23 mouse cellular contexts compared by ENCODE assay signal in the genomic region with DNA sequence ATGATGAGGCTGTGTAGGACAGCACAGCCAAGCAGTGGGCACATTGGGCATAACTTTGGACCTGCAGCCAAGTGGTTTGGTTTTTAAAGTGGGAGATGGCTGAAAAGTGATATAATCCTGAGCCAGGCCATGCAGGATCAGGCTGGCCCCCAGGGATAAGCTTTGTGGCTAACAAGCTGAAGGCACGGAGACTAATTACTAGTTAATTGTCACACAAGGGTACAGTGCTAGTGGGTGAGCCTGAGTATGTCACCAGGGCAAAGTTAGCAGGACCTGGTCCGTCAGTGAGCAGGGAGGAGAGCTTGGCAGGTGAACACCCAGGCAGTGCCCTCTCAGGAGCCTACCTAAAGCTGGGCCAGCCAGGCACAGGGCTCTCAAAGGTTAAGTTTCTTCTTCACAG.
"Had no signal": no experiment of that assay in that cellular context is flagged by ENCODE, and none has a peak within 500 bp of the region (broad histone marks: within the 10 kb centered on the region; RNA-seq: fewer than 3 reads in every experiment).

No protein-coding gene starts in this region.

- H3K36me3 ChIP-seq: heart, embryonic 10.5 days; heart, embryonic 12.5 days; hindbrain, embryonic 10.5 days; hindbrain, embryonic 12.5 days; intestine, embryonic 15.5 days; limb, embryonic 10.5 days; limb, embryonic 12.5 days had no signal

- ATAC-seq: hindbrain, embryonic 16.5 days; inflammation-experienced regulatory T-cells, adult 6 months; intestine, embryonic 15.5 days; intestine, postnatal 0 days had no signal

- H3K9me3 ChIP-seq: heart, embryonic 10.5 days; heart, embryonic 12.5 days; hindbrain, embryonic 10.5 days; hindbrain, embryonic 12.5 days; intestine, embryonic 15.5 days; limb, embryonic 10.5 days; limb, embryonic 12.5 days had no signal

- H3K27me3 ChIP-seq: heart, embryonic 12.5 days; hindbrain, embryonic 12.5 days; intestine, embryonic 15.5 days; limb, embryonic 12.5 days had no signal

- H3K27ac ChIP-seq: gastrocnemius, adult 2 months; heart, adult 2 months; heart, embryonic 10.5 days; hindbrain, embryonic 10.5 days; hindbrain, embryonic 12.5 days; hindbrain, embryonic 14.5 days; intestine, embryonic 15.5 days; layer of hippocampus, adult 2 months; left cerebral cortex, adult 2 months; limb, embryonic 10.5 days; limb, embryonic 12.5 days had no signal

- H3K4me1 ChIP-seq: heart, embryonic 10.5 days; heart, embryonic 12.5 days; intestine, embryonic 15.5 days; limb, embryonic 12.5 days had no signal

- DNase-seq: gastrocnemius, adult 2 months; gastrocnemius, postnatal 10 days; gastrocnemius, postnatal 25 days; heart, adult 2 months; heart, postnatal 10 days; heart, postnatal 4 days; kidney, adult 18-20 months; kidney, adult 8-10 months; kidney, postnatal 10 days; kidney, postnatal 4 days had no signal

- H3K4me2 ChIP-seq: heart, embryonic 12.5 days; hindbrain, embryonic 12.5 days; hindbrain, embryonic 14.5 days; intestine, embryonic 15.5 days; limb, embryonic 12.5 days had no signal

- H3K9ac ChIP-seq: heart, embryonic 12.5 days; hindbrain, embryonic 12.5 days; hindbrain, embryonic 14.5 days; intestine, embryonic 15.5 days; limb, embryonic 12.5 days had no signal

- H3K4me3 ChIP-seq: gastrocnemius, adult 2 months; heart, adult 2 months; heart, embryonic 10.5 days; heart, embryonic 12.5 days; hindbrain, embryonic 10.5 days; hindbrain, embryonic 12.5 days; intestine, embryonic 15.5 days; layer of hippocampus, adult 2 months; left cerebral cortex, adult 2 months; limb, embryonic 10.5 days; limb, embryonic 12.5 days had no signal
